Comparison of ENCODE assay signal across 17 mouse cellular contexts in the genomic region with DNA sequence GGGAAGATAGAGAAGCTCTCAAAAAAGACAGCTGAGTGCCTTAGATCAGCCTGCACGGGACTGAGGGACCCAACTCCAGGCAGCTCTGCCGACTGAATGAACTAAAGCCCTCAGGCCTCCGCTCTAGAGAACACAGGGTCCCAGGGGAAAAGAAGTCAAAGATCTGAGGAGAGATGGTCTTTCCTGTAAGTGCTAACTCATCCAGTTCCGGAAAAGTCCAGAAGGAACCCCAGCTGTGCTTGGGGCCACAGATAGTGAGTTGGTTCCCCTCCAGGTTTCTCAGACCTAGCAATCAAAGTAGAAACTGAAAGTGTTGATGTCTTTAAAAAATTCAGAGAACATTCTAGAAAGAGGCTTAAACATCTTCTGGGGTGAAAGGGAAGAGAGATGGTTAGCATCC.
"Had no signal": no experiment of that assay in that cellular context is flagged by ENCODE, and none has a peak within 500 bp of the region (broad histone marks: within the 10 kb centered on the region; RNA-seq: fewer than 3 reads in every experiment).

No protein-coding gene starts in this region.

- H3K4me1 ChIP-seq: stomach, embryonic 15.5 days had no signal

- H3K9me3 ChIP-seq: neural tube, embryonic 12.5 days; neural tube, embryonic 13.5 days; neural tube, embryonic 15.5 days; stomach, embryonic 15.5 days had no signal

- H3K9ac ChIP-seq: neural tube, embryonic 12.5 days; neural tube, embryonic 13.5 days; neural tube, embryonic 15.5 days; stomach, embryonic 15.5 days had no signal

- H3K4me3 ChIP-seq: neural tube, embryonic 12.5 days; neural tube, embryonic 13.5 days; neural tube, embryonic 15.5 days; stomach, embryonic 15.5 days had no signal

- H3K27ac ChIP-seq: neural tube, embryonic 12.5 days; neural tube, embryonic 13.5 days; neural tube, embryonic 15.5 days; stomach, embryonic 15.5 days; stomach, postnatal 0 days had no signal

- H3K4me2 ChIP-seq: neural tube, embryonic 12.5 days; neural tube, embryonic 13.5 days; neural tube, embryonic 15.5 days; stomach, embryonic 15.5 days had no signal

- DNase-seq: retina, postnatal 1 day; right cerebral cortex, adult 18-20 months; right cerebral cortex, postnatal 14 days; right cerebral cortex, postnatal 25 days; right cerebral cortex, postnatal 4 days; spleen, adult 18-20 months; thymus, adult 18-20 months; thymus, adult 2 months; thymus, postnatal 14 days; thymus, postnatal 25 days; thymus, postnatal 36 days; thymus, postnatal 4 days had no signal

- H3K36me3 ChIP-seq: neural tube, embryonic 12.5 days; neural tube, embryonic 13.5 days; neural tube, embryonic 15.5 days; stomach, embryonic 15.5 days had no signal
